Mouse (Mus musculus): Measurements from ENCODE around the gene Ptar1. TPM values are rescaled to one million over a fixed set of nuclear protein-coding genes. Genes with fewer than 3 reads are reported as not detected.

Gene Ptar1
- polyA plus RNA-seq, 1 experiment from 2014 or later, result 9.6 TPM

DNA sequence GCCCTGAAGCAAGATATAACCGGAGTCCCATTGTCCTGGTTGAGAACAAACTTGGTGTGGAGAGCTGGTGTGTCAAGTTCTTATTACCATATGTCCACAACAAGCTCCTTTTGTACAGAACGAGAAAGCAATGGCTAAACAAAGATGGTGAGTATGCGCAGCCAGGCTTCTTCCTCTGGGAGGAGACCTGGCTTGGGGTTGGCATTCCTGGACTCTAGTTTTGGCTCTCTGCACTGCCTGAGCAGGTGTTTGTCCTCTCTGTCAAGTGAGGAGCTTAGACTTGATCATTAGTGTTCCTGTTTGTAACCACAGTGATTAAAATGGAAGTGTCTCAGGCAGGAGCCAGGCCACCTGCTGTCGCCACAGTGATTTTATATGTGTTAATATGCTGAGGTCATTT, 7.1 kb downstream of the Ptar1 start:
- Histone ChIP-seq H3K36me3 (ENCODE audit: insufficient read depth) (peaks cover 43% of the 10 kb centered on the region), H3K4me1 (ENCODE audit: insufficient read depth) (0 out of 2 replicates have a peak, but pooled peaks cover 4% of the 10 kb centered on the region), H3K4me3 (ENCODE audit: low read depth, low read length) (no peak overlapping the region), H3K4me2 (no peak overlapping the region), H3K27me3 (ENCODE audit: insufficient read depth, low read length) (no peaks in the 10 kb centered on the region), H3K9ac (no peak overlapping the region), H3K9me3 (ENCODE audit: low read depth, low read length) (no peaks in the 10 kb centered on the region), H3K27ac (ENCODE audit: low read depth) (no peak overlapping the region)
- no peak for TF ChIP-seq CTCF (IDR thresholded peaks at IDR 0.05; ENCODE audit: low read depth)
- ATAC-seq (ENCODE audit: insufficient read depth) (no peak), DNase-seq (peak; percentile 38)
- 58% methylated on average over 4 of the region's 4 CpGs for WGBS

DNA sequence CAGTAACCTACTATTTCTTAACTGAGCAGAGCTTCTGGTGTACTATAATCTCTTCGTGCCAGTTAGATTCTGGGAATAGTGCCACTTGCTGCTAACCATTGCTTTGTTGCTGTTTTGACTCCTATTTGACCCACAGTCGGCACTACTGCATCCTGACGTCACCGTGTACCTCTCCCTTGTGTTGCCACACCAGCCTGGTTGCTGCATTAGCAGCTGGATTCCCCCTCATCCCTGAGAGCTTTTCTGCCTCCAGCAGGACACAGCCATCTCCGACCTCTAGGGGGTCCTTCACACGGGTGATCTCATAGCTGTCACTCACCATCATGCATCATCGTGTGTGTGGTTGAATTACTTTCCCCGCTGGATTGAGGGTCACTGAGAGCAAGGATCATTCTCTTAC, 10.6 kb downstream of the Ptar1 start:
- no peak; the same call in 1 of the 2 replicates for TF ChIP-seq CTCF (IDR thresholded peaks at IDR 0.05; ENCODE audit: low read depth)
- no peak for ATAC-seq (ENCODE audit: insufficient read depth)
- Histone ChIP-seq H3K36me3 (ENCODE audit: insufficient read depth) (peaks cover 63% of the 10 kb centered on the region), H3K4me2 (no peak overlapping the region), H3K9ac (no peak overlapping the region), H3K4me3 (ENCODE audit: low read depth, low read length) (no peak overlapping the region), H3K27me3 (ENCODE audit: insufficient read depth, low read length) (no peaks in the 10 kb centered on the region), H3K4me1 (ENCODE audit: insufficient read depth) (no peaks in the 10 kb centered on the region), H3K27ac (ENCODE audit: low read depth) (no peak overlapping the region), H3K9me3 (ENCODE audit: low read depth, low read length) (no peaks in the 10 kb centered on the region)
- 71% methylated on average over 8 of the region's 8 CpGs for WGBS
- DNase-seq, result no peak

DNA sequence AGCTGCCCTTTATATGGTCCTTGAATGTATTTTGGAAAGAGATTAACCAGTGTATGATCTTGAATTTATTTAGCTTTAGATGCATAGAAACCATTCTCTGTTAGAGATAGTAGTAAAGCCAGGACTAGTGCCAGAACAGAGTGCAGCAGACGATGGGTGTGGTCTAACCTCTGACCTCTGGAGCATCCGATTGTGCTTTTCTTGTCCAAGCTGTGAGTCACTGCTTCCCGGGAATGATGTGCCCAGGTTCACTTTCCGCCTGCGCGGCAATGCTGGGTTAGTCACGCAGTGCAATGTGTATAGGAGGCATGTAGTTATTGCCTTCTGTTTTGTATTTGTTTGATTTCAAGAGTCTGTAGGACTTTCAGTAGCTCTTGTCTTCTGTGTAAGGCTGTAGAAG, 11.1 kb downstream of the Ptar1 start:
- H3K36me3 ChIP-seq (ENCODE audit: insufficient read depth), result peaks cover 63% of the 10 kb centered on the region
- H3K4me2 ChIP-seq, result no peak overlapping the region
- WGBS, result 81% methylated on average over 7 of the region's 7 CpGs

DNA sequence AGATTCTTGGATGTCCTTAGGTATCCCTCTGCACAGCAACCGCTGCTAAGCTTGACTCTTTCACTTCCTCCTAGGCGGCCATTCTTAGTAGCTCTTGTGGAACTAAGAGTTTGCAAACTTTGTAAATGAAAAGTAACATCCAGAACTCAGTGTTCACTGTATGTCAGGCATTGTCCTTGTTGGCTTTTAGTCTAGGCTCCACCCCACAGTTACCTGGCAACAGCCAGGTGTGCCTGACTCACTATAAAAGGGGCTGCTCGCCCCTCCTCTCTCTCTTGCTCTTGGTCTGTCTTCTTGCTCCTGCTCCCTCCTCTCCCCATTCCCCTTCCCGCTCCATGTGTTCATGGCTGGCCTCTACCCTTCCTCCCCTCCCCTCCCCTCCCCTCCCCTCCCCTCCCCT, 11.9 kb downstream of the Ptar1 start:
- Histone ChIP-seq H3K9me3 (ENCODE audit: low read depth, low read length) (no peaks in the 10 kb centered on the region), H3K4me1 (ENCODE audit: insufficient read depth) (no peaks in the 10 kb centered on the region), H3K27ac (ENCODE audit: low read depth) (no peak overlapping the region), H3K4me2 (no peak overlapping the region), H3K27me3 (ENCODE audit: insufficient read depth, low read length) (no peaks in the 10 kb centered on the region), H3K36me3 (ENCODE audit: insufficient read depth) (peaks cover 63% of the 10 kb centered on the region), H3K9ac (no peak overlapping the region), H3K4me3 (ENCODE audit: low read depth, low read length) (no peak overlapping the region)
- no peak for DNase-seq
- ATAC-seq (ENCODE audit: insufficient read depth), result no peak
- 68% methylated on average over 4 of the region's 4 CpGs for WGBS
- no peak for TF ChIP-seq CTCF (IDR thresholded peaks at IDR 0.05; ENCODE audit: low read depth)

More for the DNA sequence above, 11.1 kb downstream of the Ptar1 start:
- H3K27ac ChIP-seq (ENCODE audit: low read depth), result no peak overlapping the region
- TF ChIP-seq CTCF (IDR thresholded peaks at IDR 0.05; ENCODE audit: low read depth), result no peak
- ATAC-seq (ENCODE audit: insufficient read depth) (no peak), DNase-seq (no peak)
- no peak overlapping the region for H3K9ac ChIP-seq
- H3K4me3 ChIP-seq (ENCODE audit: low read depth, low read length), result no peak overlapping the region
- H3K4me1 ChIP-seq (ENCODE audit: insufficient read depth), result no peaks in the 10 kb centered on the region
- H3K27me3 ChIP-seq (ENCODE audit: insufficient read depth, low read length), result no peaks in the 10 kb centered on the region
- no peaks in the 10 kb centered on the region for H3K9me3 ChIP-seq (ENCODE audit: low read depth, low read length)

DNA sequence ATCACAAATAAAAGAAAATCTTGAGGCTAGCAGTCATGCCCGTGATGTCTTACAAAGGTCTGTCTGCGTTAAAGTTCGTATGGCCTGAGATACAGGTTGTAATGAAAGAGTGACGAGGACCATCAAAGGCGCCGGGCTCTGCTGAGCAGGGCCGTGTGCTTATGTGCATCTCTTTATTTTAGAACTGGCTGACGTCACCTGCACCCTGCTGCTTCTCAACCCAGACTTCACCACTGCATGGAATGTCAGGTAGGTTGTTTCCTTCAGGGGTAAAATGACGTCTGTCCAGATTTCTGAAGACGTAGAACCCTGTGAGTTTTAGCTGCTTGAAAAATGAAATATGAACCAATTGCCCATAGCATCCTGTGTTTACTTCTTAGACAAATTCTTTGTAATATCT, 15.7 kb downstream of the Ptar1 start:
- ATAC-seq (ENCODE audit: insufficient read depth), result no peak
- 88% methylated on average over 10 of the region's 10 CpGs for WGBS
- TF ChIP-seq CTCF (IDR thresholded peaks at IDR 0.05; ENCODE audit: low read depth), result no peak

DNA sequence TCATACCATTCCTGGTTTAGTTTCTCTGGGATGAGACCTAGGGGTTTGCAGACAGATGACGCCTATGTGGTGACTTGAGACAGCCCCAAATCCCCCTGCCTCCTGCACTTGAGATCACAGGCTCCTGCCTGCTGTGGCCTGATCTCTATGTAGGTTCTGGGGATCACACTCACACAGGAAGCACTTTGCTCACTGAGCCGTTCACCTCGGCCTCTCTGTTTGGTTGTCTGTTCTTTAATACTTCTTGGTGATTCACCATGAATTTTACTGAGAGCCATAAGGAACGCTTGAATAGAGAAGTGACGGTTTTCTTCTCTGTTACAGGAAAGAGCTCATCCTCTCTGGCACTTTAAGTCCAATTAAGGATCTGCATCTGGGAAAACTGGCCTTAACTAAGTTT, 18.2 kb downstream of the Ptar1 start:
- Histone ChIP-seq H3K4me1 (ENCODE audit: insufficient read depth) (no peaks in the 10 kb centered on the region), H3K4me2 (no peak overlapping the region), H3K27me3 (ENCODE audit: insufficient read depth, low read length) (no peaks in the 10 kb centered on the region), H3K36me3 (ENCODE audit: insufficient read depth) (peaks cover 65% of the 10 kb centered on the region), H3K4me3 (ENCODE audit: low read depth, low read length) (no peak overlapping the region), H3K27ac (ENCODE audit: low read depth) (no peak overlapping the region), H3K9ac (no peak overlapping the region), H3K9me3 (ENCODE audit: low read depth, low read length) (no peaks in the 10 kb centered on the region)
- ATAC-seq (ENCODE audit: insufficient read depth) (no peak), DNase-seq (no peak)
- 91% methylated on average over 5 of the region's 5 CpGs for WGBS
- no peak for TF ChIP-seq CTCF (IDR thresholded peaks at IDR 0.05; ENCODE audit: low read depth)

More for the DNA sequence above, 15.7 kb downstream of the Ptar1 start:
- no peaks in the 10 kb centered on the region for H3K9me3 ChIP-seq (ENCODE audit: low read depth, low read length)
- DNase-seq, result no peak
- H3K27me3 ChIP-seq (ENCODE audit: insufficient read depth, low read length), result no peaks in the 10 kb centered on the region
- no peaks in the 10 kb centered on the region for H3K4me1 ChIP-seq (ENCODE audit: insufficient read depth)
- H3K4me3 ChIP-seq (ENCODE audit: low read depth, low read length), result no peak overlapping the region
- H3K27ac ChIP-seq (ENCODE audit: low read depth), result no peak overlapping the region
- H3K4me2 ChIP-seq, result no peak overlapping the region
- no peak overlapping the region for H3K9ac ChIP-seq
- peaks cover 65% of the 10 kb centered on the region for H3K36me3 ChIP-seq (ENCODE audit: insufficient read depth)

DNA sequence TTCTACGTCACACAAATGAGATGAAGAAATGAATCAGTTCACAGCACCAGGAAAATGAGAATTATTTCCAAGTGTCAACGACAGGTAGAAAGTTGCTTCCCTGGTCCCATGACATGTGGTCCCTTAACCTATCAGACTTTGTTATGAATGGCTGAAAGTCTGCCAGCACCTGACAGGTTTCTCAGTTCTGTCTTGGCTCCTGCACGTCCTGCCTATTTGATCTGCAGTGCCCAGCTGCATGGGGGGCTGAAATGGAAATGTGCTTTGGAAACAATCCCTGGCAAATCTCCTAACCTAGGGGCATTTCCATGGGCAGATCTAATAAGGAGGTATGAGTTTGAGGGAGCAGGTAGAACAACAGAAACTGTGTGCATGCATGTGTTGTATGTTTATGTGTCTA, 59.3 kb downstream of the Ptar1 start:
- H3K36me3 ChIP-seq (ENCODE audit: insufficient read depth), result no peaks in the 10 kb centered on the region
- TF ChIP-seq CTCF (IDR thresholded peaks at IDR 0.05; ENCODE audit: low read depth), result no peak
- H3K4me2 ChIP-seq, result no peak overlapping the region
- no peak overlapping the region for H3K9ac ChIP-seq
- ATAC-seq (ENCODE audit: insufficient read depth) (no peak), DNase-seq (no peak)
- WGBS, result 58% methylated on average over 3 of the region's 3 CpGs
- no peaks in the 10 kb centered on the region for H3K4me1 ChIP-seq (ENCODE audit: insufficient read depth)
- no peak overlapping the region for H3K27ac ChIP-seq (ENCODE audit: low read depth)
- H3K4me3 ChIP-seq (ENCODE audit: low read depth, low read length), result no peak overlapping the region
- no peaks in the 10 kb centered on the region for H3K9me3 ChIP-seq (ENCODE audit: low read depth, low read length)
- no peaks in the 10 kb centered on the region for H3K27me3 ChIP-seq (ENCODE audit: insufficient read depth, low read length)

DNA sequence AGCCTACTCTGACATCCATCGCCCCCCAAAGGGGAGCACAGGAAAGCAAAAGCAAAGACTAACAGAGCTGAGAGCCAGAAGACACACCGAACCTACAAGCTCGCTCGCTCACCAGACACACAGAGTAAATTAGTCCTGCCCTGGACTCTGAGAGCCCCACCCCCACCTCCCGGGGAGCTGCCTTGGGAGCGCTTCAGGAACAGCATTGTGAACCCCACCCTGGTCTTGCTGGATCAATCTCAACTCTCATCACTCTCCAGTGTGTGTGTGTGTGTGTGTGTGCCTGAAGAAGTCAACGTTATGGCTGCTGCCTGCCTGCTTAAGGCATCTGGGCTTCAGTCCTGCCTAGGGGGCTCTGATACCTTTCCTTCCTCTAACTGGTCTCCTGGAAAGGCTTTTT, 69.8 kb downstream of the Ptar1 start:
- Histone ChIP-seq H3K36me3 (ENCODE audit: insufficient read depth) (no peaks in the 10 kb centered on the region), H3K4me3 (ENCODE audit: low read depth, low read length) (no peak overlapping the region), H3K27me3 (ENCODE audit: insufficient read depth, low read length) (peaks cover 26% of the 10 kb centered on the region), H3K9me3 (ENCODE audit: low read depth, low read length) (no peaks in the 10 kb centered on the region), H3K27ac (ENCODE audit: low read depth) (no peak overlapping the region), H3K4me1 (ENCODE audit: insufficient read depth) (no peaks in the 10 kb centered on the region), H3K9ac (no peak overlapping the region), H3K4me2 (peak overlapping the region; percentile 14; the same call in 1 of the 2 replicates)
- ATAC-seq (ENCODE audit: insufficient read depth) (no peak), DNase-seq (no peak)
- TF ChIP-seq CTCF (IDR thresholded peaks at IDR 0.05; ENCODE audit: low read depth), result no peak
- WGBS, result 8% methylated on average over 7 of the region's 7 CpGs
